Mouse (Mus musculus): ENCODE data around the gene Olfr847.

Gene Olfr847

GRCm38 (mm10) chr9:19378569-19378968, at the start of gene Olfr847:
Gene Olfr847 (minus strand): TSS chr9:19378669.
- DNase-seq (ENCODE audit: low spot score in 2 of 2), result no peak

GRCm38 (mm10) chr9:19363905-19364304, 14.6 kb downstream of the Olfr847 start, which contains the start of gene Olfr846:
Gene Olfr846 (minus strand): TSS chr9:19364005.
- DNase-seq (ENCODE audit: low spot score in 2 of 2), result no peak

GRCm38 (mm10) chr9:19336157-19336556, 42.3 kb downstream of the Olfr847 start, which contains the start of gene Olfr845:
Gene Olfr845 (plus strand): TSS chr9:19336457.
- no peak for DNase-seq (ENCODE audit: low spot score in 2 of 2)
